Mouse (Mus musculus) erythroblast, embryonic 14.5 days (primary cell): ENCODE data around the gene Ildr1. TPM values are rescaled to one million over a fixed set of nuclear protein-coding genes. Genes with fewer than 3 reads are reported as not detected.

ENCODE experiments used
- H3K27me3 ChIP-seq: 2 replicates; pipeline ENCODE4 v1.6.1; 2012; ENCODE audit warnings: inconsistent platforms; ENCODE audit not compliant: control insufficient read depth
- H3K36me3 ChIP-seq: 2 replicates; pipeline ENCODE4 v1.6.1; 2012; ENCODE audit warnings: mild to moderate bottlenecking, inconsistent platforms; ENCODE audit not compliant: control insufficient read depth
- H3K4me1 ChIP-seq: 2 replicates; pipeline ENCODE4 v1.6.1; 2012; ENCODE audit warnings: inconsistent platforms; ENCODE audit not compliant: control insufficient read depth
- H3K4me3 ChIP-seq: replicated peaks from 2 replicates; pipeline ENCODE3; 2012; ENCODE audit warnings: moderate library complexity, mild to moderate bottlenecking, inconsistent platforms
- H3K9me3 ChIP-seq: 2 replicates; pipeline ENCODE4 v1.6.1; 2012; ENCODE audit warnings: low read length, inconsistent platforms, mixed read lengths; ENCODE audit not compliant: control insufficient read depth
- GATA1 ChIP-seq: IDR thresholded peaks from 2 replicates; pipeline ENCODE4 v1.6.1; 2012; ENCODE audit warnings: low read length, inconsistent platforms, mixed read lengths
- TAL1 ChIP-seq: IDR thresholded peaks from 3 replicates; pipeline ENCODE4 v1.6.1; 2012; ENCODE audit warnings: low read length, inconsistent platforms, mixed read lengths
- polyA plus RNA-seq: library from polyadenylated mRNA; stranded (reverse); fragments of >175 nt; gene quantifications from 2 replicates; pipeline ENCODE4 v1.2.3, GENCODE M21; 2012

The Ildr1 gene
- polyA plus RNA-seq, 1 experiment = not detected

DNA sequence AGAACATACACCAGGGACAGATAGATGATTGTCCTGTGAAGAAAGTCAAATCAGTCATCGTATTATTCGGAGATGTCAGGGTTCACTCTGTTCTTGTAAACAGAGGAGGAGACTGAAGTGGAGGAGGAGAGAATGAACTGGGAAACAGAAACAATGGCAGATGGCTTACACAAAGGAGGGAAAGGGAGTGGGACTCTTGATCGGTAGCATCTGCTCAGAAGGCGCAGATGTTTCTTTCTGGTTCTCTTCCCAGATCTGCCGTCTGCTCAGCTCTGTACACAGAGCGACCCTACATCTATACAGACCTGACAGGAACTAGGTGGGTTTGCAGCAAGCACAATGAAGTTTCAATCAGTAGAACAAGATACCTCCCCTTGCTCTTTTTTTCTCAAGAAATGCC, 81.9 kb downstream of the Ildr1 start:
- no peaks in the 10 kb centered on the region for H3K27me3 ChIP-seq
- H3K9me3 ChIP-seq = no peaks in the 10 kb centered on the region
- H3K36me3 ChIP-seq = no peaks in the 10 kb centered on the region
- no peak for TF ChIP-seq TAL1
- TF ChIP-seq GATA1 = no peak
- no peak overlapping the region for H3K4me3 ChIP-seq
- no peaks in the 10 kb centered on the region for H3K4me1 ChIP-seq

Other genes starting within 250 kb of the Ildr1 start
- not detected in 2 replicates for gene Stfa3, start 238.6 kb upstream of the Ildr1 start, polyA plus RNA-seq
- not detected in 2 replicates for gene Casr, start 131.8 kb upstream of the Ildr1 start, polyA plus RNA-seq
- not detected in 2 replicates for gene Cd86, start 27.9 kb upstream of the Ildr1 start, polyA plus RNA-seq
- gene Slc15a2, start 91.0 kb downstream of the Ildr1 start, polyA plus RNA-seq = 0.14 TPM in 1 of 2 replicates, not detected in the other
- 0.08 and 0.23 TPM in 2 replicates for gene Iqcb1, start 134.4 kb downstream of the Ildr1 start, polyA plus RNA-seq
- 0.04 TPM in 1 of 2 replicates, not detected in the other for gene Eaf2, start 181.0 kb downstream of the Ildr1 start, polyA plus RNA-seq
- 1.5 and 2.3 TPM in 2 replicates for gene Golgb1, start 181.2 kb downstream of the Ildr1 start, polyA plus RNA-seq
- gene Hcls1, start 241.0 kb downstream of the Ildr1 start, polyA plus RNA-seq = 0.62 and 0.92 TPM in 2 replicates